Mouse (Mus musculus) kidney, adult 2 months (tissue): ENCODE results near the gene Cdrt4.

Experiments used
- CTCF ChIP-seq: fragments of 200-500 bp; conservative IDR thresholded peaks from 2 replicates; pipeline ENCODE4 v1.5.1; 2011; ENCODE audit warnings: low read depth, mild to moderate bottlenecking, control low read depth, low read length, moderate library complexity, mixed read lengths; ENCODE audit not compliant: insufficient read depth, insufficient read length
- POLR2A ChIP-seq: fragments of 200-500 bp; IDR thresholded peaks from one replicate; pipeline ENCODE4 v1.6.1; 2011; ENCODE audit warnings: low read depth, low read length, control low read depth

DNA sequence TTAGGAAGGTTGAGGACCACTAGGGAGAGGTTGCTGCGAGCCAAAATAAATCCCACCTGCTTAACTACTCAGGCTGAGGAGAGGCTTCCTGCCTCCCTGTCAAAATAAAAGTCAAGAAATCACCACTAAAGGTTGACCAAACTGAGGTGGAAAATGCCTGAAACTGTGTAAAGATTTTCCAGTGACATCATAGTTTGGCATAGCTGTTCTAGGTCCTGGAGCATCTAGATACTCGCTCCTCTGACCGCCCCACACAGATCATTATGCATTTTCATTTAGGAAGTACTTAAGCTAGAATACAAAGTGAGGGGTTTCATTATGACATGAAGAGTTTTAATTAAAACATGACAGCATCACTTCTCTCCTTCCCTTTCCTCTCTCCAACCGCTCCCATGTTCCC lies 12.3 kb downstream of the Cdrt4 start:
- TF ChIP-seq CTCF (no peak), POLR2A (no peak)
